Mouse (Mus musculus) kidney, adult 2 months (tissue): ENCODE data around the gene Gm20503. TPM values are rescaled to one million over a fixed set of nuclear protein-coding genes. Genes with fewer than 3 reads are reported as not detected.

ENCODE experiments used
- DNase-seq: peaks from one replicate; pipeline ENCODE4 v3.0.0; 2021
- H3K27ac ChIP-seq: fragments of 200-500 bp; 2 replicates; pipeline ENCODE4 v1.5.1; 2012; ENCODE audit warnings: low read depth, low read length, control low read depth, inconsistent platforms; ENCODE audit not compliant: insufficient read depth
- H3K27me3 ChIP-seq: fragments of 200-500 bp; replicated peaks from 2 replicates; pipeline ENCODE4 v1.6.1; 2012; ENCODE audit warnings: mild to moderate bottlenecking, moderate library complexity, low read length, inconsistent platforms; ENCODE audit not compliant: control insufficient read depth, insufficient read depth
- H3K36me3 ChIP-seq: fragments of 200-500 bp; 2 replicates; pipeline ENCODE4 v1.6.1; 2012; ENCODE audit warnings: mild to moderate bottlenecking, moderate library complexity, low read length, inconsistent platforms; ENCODE audit not compliant: control insufficient read depth, insufficient read depth
- H3K4me1 ChIP-seq: fragments of 200-500 bp; 2 replicates; pipeline ENCODE4 v1.6.1; 2011; ENCODE audit warnings: low read length; ENCODE audit not compliant: control insufficient read depth, insufficient read depth
- H3K4me3 ChIP-seq: fragments of 200-500 bp; 2 replicates; pipeline ENCODE4 v1.5.1; 2011; ENCODE audit warnings: mild to moderate bottlenecking, low read depth, low read length, control low read depth; ENCODE audit not compliant: insufficient read depth
- CTCF ChIP-seq: fragments of 200-500 bp; conservative IDR thresholded peaks from 2 replicates; pipeline ENCODE4 v1.5.1; 2011; ENCODE audit warnings: low read depth, mild to moderate bottlenecking, control low read depth, low read length, moderate library complexity, mixed read lengths; ENCODE audit not compliant: insufficient read depth, insufficient read length
- POLR2A ChIP-seq: fragments of 200-500 bp; IDR thresholded peaks from one replicate; pipeline ENCODE4 v1.6.1; 2011; ENCODE audit warnings: low read depth, low read length, control low read depth
- WGBS: fragments of 180-500 bp; shearing (Covaris S2); methylation state at CpG from one replicate; pipeline ENCODE4 v1.1.7; 2018; 5-methylcytosine and 5-hydroxymethylcytosine counted together
- polyA plus RNA-seq: library from polyadenylated mRNA; depleted of rRNA; stranded (reverse); fragments of >200 nt; gene quantifications from 2 replicates; pipeline ENCODE4 v1.2.3, GENCODE M21; 2012; rRNA removed

The Gm20503 gene
- not detected in 2 replicates for polyA plus RNA-seq

GRCm38 (mm10) chr4:59002948-59003805 lies at the start of gene Gm20503:
TSS of gene Gm20503 (plus strand) at chr4:59003210.
- TF ChIP-seq POLR2A (peak; percentile 53), CTCF (no peak)
- WGBS: under 1% methylated on average over 89 of the region's 89 CpGs
- Histone ChIP-seq H3K4me3 (peak within 1 kb of the TSS; percentile 84), H3K27ac (peak within 1 kb of the TSS; percentile 21), H3K27me3 (no peaks in the 10 kb centered on the region), H3K36me3 (no peaks in the 10 kb centered on the region), H3K4me1 (peaks cover 7% of the 10 kb centered on the region)
- DNase-seq: peak; percentile 95

GRCm38 (mm10) chr4:58961719-58962118 lies 41.3 kb upstream of the Gm20503 start:
- no peak for DNase-seq
- no peaks in the 10 kb centered on the region for H3K4me1 ChIP-seq
- no peaks in the 10 kb centered on the region for H3K27me3 ChIP-seq
- H3K4me3 ChIP-seq: no peak overlapping the region
- TF ChIP-seq POLR2A (no peak), CTCF (no peak)
- 90% methylated on average over 15 of the region's 15 CpGs for WGBS
- no peak overlapping the region for H3K27ac ChIP-seq
- no peaks in the 10 kb centered on the region for H3K36me3 ChIP-seq

- Histone ChIP-seq H3K36me3 (no peaks in the 10 kb centered on the region), H3K27ac (no peak overlapping the region), H3K27me3 (no peaks in the 10 kb centered on the region), H3K4me1 (no peaks in the 10 kb centered on the region), H3K4me3 (no peak overlapping the region)
- TF ChIP-seq POLR2A (no peak), CTCF (no peak)
- no peak for DNase-seq
- 94% methylated on average over 4 of the region's 4 CpGs for WGBS
Observed at GRCm38 (mm10) chr4:58963271-58963670, 39.7 kb upstream of the Gm20503 start.

- H3K4me1 ChIP-seq: no peaks in the 10 kb centered on the region
- no peaks in the 10 kb centered on the region for H3K27me3 ChIP-seq
- TF ChIP-seq POLR2A (no peak), CTCF (no peak)
- WGBS: 87% methylated on average over 1 of the region's 1 CpGs
- no peaks in the 10 kb centered on the region for H3K36me3 ChIP-seq
- H3K4me3 ChIP-seq: no peak overlapping the region
- no peak for DNase-seq
- no peak overlapping the region for H3K27ac ChIP-seq
Observed at GRCm38 (mm10) chr4:58965136-58965535, 37.9 kb upstream of the Gm20503 start.

DNA sequence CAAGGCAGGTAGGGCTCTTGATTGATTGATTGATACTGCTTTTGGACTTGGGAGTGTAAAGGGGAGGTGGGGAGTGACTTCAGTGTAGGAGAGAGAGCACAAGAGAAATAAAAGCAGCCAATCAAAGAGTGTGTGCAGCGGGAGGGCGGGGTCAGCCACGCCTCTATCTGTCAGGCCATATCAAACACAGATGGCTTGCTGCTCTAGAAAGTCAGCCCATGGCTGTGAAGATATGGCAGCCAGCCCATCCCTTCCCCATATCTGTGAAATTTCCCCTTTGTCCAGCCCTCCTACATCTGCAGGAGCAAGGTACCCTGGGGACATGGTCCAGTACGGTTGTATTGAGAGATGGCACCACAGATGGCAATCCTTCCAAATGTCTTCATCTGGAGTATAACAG lies 32.3 kb upstream of the Gm20503 start:
- H3K27me3 ChIP-seq: no peaks in the 10 kb centered on the region
- DNase-seq: no peak
- H3K4me1 ChIP-seq: no peaks in the 10 kb centered on the region
- no peak overlapping the region for H3K4me3 ChIP-seq
- 91% methylated on average over 4 of the region's 4 CpGs for WGBS
- TF ChIP-seq POLR2A (no peak), CTCF (no peak)
- H3K27ac ChIP-seq: no peak overlapping the region
- no peaks in the 10 kb centered on the region for H3K36me3 ChIP-seq

GRCm38 (mm10) chr4:58975711-58976110 lies 27.3 kb upstream of the Gm20503 start:
- 94% methylated on average over 5 of the region's 5 CpGs for WGBS
- TF ChIP-seq POLR2A: no peak
- no peak for TF ChIP-seq CTCF

DNA sequence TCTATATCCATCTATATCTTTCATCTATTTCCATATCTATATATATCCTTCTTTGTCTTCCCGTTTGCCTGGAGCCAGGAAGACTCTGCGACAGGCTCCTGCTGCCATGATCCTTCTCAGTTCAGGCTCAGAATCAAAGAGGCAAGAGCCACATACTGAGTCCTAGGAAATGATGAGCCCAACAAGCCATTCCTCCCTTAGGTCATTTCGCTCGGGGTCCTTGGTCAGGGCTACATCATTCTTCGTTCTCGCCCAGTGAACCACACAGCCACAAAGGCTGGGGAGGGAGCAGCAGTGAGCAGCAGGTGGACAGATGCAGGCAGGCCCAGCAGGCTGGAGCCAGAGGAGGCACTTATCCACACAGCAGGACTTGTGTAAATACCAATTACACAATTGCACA lies 21.6 kb upstream of the Gm20503 start:
- 83% methylated on average over 6 of the region's 6 CpGs for WGBS

More at GRCm38 (mm10) chr4:58975711-58976110, 27.3 kb upstream of the Gm20503 start:
- no peaks in the 10 kb centered on the region for H3K4me1 ChIP-seq
- H3K27me3 ChIP-seq: no peaks in the 10 kb centered on the region
- no peak for DNase-seq
- no peak overlapping the region for H3K27ac ChIP-seq
- H3K4me3 ChIP-seq: no peak overlapping the region
- H3K36me3 ChIP-seq: no peaks in the 10 kb centered on the region

More for the DNA sequence above, 21.6 kb upstream of the Gm20503 start:
- TF ChIP-seq CTCF (no peak), POLR2A (no peak)
- Histone ChIP-seq H3K4me3 (no peak overlapping the region), H3K4me1 (no peaks in the 10 kb centered on the region), H3K27ac (no peak overlapping the region), H3K27me3 (no peaks in the 10 kb centered on the region), H3K36me3 (no peaks in the 10 kb centered on the region)
- no peak for DNase-seq
